Mouse (Mus musculus) left cerebral cortex, adult 9 months (tissue): ENCODE measurements around the gene Ano3.
"Not testable (repeated sequence)": the region's sequence is repeated elsewhere in the genome, so short reads cannot be mapped to it uniquely, and the experiment has no call there.

Experiments used
- DNase-seq, 2 experiments: peaks; one replicate each; pipeline ENCODE4 v3.0.0; 2022; ENCODE audit warnings: low spot score in 2 of 2

Ano3 gene

GRCm38 (mm10) chr2:110950823-110951222 is at the start of gene Ano3:
Gene Ano3, minus strand, starts transcription at chr2:110950923.
- DNase-seq = not testable (repeated sequence)

DNA sequence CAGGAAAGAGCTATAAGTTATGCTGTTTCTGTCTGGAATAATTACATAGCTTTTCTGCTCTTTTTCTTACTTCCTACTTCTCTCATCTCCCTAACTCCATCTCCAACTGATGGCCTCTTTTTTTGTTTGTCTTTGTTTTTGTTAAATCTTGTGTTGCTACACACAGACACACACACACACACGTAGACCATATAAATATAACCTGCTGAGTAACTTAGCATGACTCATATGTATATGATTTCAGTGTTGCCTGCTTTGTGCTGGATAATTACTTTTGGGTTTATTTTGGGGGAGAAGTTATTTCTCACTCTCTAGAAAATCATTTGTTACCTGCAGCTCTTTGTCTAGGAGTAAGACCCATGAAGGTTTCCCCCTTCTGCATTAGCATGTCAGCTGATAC is 39.3 kb upstream of the Ano3 start:
- DNase-seq = no peak

- no peak for DNase-seq
Observed at GRCm38 (mm10) chr2:110989539-110989938, 38.8 kb upstream of the Ano3 start.

GRCm38 (mm10) chr2:110985853-110986271 is 35.1 kb upstream of the Ano3 start:
- DNase-seq = peak in 1 of 2 experiments; percentile 20

GRCm38 (mm10) chr2:110981733-110982132 is 31.0 kb upstream of the Ano3 start:
- DNase-seq = no peak

DNA sequence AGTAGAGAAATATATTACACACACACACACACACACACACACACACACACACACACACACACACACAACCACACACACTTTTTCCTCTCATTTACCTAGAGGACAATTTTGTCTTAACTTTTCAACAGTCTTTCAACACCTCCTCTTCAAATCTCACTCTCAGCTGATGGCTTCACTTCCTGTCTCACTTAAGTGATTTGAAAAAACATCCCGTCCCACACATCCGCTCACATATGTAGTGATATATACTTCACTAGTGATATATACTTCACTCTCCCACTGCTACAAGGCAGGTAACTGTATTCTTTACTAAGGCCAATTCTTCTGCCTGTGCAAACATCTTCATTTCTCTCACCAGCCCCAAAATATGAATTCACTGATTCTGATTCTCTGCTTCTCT is 28.9 kb upstream of the Ano3 start:
- peak in 1 of 2 experiments; percentile 4 for DNase-seq

GRCm38 (mm10) chr2:110976871-110977270 is 26.1 kb upstream of the Ano3 start:
- peak; percentile 10 for DNase-seq

DNA sequence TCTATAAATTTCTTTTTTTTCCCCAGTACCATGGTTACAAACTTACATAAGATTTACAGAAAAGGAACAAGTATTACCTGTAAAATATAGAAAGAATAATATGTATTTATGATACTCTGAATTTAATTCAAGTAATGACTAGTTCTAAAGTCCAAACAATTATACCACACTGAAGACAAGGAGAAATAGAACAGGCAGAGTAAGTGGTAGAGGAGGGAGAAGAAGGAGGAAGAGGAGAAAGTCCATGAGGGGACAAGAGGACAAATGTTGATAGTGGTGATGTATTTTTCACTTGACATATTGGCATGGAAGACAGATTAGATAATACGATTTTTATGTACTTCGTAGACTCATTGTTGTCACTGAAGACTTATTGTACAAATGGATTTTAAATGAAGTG is 19.4 kb upstream of the Ano3 start:
- no peak for DNase-seq

DNA sequence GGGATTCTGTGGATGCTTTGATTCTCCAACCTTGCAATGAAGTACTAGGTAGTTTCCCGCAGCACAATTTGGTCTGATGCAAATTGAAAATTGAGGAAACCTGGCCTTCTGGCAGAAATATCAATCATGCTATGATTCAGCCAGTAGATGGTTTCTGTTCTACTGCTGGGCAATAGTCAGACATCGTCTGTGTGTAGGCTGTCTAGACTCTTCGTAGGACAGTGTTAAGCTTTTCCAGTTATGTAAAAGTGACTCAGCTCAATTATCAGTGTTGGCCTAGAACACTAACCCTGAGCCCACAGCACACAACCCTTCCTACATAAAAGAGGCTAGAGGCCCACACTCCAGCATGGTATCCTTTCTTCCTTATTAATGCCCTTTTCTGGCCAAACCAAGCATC is 14.7 kb upstream of the Ano3 start:
- no peak for DNase-seq

DNA sequence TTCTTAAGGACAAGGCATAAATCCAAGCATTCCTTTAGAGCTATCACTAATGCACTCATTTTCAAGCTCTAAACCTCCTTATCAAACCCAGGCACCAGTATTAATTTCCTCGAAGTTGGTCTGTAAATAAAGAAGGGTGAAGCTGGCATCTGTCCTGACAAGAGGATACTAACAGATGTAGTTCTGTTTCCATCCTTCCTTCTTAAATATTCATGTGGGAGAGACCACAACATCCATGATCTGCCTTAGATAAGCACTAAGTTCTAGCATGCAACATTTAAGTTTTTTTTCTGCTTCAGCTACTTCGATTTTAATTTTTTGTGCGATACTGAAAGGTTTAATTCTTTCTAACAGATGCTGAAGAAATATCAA is 305 bp downstream of the Ano3 start:
- DNase-seq = no peak

DNA sequence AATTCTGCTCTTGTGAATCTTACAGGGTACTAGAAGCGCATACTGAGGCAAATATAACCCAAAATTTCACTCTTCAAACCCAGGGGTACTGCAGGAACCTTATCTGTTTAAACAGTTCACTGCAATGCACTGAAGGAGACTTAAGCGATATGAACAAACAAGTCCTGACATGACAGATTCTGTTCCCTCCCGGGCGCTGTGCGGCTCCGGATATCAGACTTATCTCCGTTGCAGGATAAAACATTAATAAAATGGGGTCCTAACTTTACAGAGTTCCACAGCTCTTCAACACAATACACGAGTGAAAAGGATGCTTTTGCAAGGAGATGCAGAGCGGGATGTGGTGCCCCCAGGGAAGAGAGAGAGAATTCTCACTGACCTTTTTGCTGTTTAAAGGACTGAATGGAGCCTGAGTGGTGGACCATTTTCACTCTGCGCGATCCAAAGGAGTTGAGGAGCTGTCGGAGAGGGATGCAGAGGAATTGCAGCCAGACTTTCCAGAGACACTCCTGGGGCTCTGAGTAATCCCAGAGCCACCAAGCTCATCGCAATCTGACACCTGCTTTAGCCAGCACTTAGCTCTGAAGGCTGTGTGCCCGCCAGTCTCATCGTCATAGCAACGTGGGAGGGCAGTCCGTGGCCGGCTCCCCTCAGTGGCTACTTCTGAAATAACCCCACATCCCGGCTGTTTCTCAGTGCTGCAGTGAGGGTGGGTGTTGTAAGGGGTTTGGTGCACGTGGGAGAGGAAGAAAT is 868 bp downstream of the Ano3 start:
- DNase-seq = peak; percentile 36 to 78

DNA sequence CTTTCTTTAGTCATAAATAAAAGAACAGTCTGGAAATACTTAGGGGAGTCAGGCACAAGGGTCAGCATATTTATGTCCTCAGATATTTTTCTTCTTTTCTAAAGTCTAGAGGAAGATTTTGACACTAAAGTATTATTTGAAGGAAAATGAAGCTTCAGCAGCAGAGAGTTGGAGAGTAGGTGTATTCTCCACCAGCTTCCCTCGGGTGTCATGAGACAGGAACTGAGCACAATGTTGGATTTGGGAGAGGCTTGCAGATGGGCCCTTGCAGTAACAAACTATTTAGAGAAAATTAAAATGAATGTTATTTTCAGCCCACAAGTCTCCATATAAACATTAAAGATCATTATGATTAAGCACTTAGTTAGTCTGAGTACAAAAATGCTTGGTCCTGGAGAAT is 5.6 kb downstream of the Ano3 start:
- no peak for DNase-seq

GRCm38 (mm10) chr2:110935691-110936090 is 15.0 kb downstream of the Ano3 start:
- DNase-seq = no peak

DNA sequence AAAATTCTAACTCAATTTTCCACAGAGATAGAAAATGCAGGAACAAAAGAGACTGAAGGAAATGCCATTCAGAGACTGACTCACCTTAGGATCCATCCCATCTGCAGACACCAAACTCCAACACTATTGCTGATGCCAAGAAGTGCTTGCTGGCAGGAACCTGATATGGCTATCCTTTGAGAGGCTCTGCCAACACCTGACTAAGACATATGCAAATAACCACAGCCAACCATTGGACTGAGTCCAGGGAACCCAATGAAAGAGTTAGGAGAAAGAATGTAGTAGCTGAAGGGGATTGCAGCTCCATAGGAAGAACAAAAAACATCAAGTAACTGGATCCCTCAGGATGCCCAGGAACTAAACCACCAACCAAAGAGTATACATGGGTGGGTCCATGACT is 21.6 kb downstream of the Ano3 start:
- DNase-seq = peak in 1 of 2 experiments; percentile 70

GRCm38 (mm10) chr2:110909506-110909905 is 41.2 kb downstream of the Ano3 start:
- no peak for DNase-seq

GRCm38 (mm10) chr2:110906473-110906872 is 44.2 kb downstream of the Ano3 start:
- peak in 1 of 2 experiments; percentile 42 for DNase-seq

GRCm38 (mm10) chr2:110896477-110897270 is 54.0 kb downstream of the Ano3 start:
- no peak for DNase-seq

DNA sequence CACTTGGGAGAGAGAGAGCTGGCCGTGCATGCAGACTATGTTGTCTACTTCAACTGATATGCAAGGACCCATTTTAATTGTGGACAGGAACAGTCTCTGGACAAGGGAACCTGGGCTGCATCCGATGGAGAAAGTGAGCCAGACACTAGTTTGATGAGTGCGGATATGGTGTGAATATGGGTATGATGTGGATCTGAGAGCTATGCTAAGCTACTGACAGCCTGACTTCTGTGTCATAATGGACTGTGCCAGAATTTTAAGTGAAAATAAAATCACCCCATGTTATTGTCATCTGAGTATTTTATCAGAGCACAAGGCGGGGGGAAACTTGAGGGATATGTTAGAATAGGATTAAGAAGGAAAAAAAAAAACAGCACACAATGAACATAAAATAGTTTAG is 79.1 kb downstream of the Ano3 start:
- DNase-seq = no peak

- DNase-seq = no peak
Observed at GRCm38 (mm10) chr2:110865584-110865983, 85.1 kb downstream of the Ano3 start.

- no peak for DNase-seq
Observed at GRCm38 (mm10) chr2:110863376-110863775, 87.3 kb downstream of the Ano3 start.

DNA sequence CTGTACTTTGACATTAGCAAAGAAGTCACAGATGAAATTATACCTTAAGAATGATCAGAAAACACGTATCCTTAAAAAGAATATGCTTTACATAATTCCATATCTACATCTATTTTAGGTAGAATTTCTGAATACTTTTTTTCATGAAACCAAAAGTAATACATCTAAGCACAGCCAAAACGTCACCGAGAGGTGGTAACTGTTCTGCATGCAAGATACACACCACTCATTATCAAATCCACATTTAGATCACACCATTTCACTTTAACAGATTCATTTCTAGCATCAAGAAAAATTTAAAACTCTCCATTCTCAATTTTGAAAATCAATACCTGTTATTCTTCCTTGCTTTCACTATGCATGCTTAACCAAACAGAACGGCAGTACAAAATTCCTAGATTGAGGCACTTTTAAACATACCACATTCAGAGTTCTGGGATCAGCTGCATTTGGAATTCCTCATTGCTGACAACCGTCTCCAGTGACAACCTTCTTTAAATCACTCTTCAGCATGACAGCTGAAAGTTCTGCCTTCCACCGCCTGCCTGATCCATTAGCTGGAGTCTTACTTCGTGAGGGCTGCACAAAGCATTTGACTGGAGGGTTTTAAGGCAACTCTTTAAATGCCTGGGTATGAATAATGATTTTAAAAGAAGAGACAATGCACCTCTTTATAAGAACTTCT is 111.0 kb downstream of the Ano3 start:
- no peak for DNase-seq

DNA sequence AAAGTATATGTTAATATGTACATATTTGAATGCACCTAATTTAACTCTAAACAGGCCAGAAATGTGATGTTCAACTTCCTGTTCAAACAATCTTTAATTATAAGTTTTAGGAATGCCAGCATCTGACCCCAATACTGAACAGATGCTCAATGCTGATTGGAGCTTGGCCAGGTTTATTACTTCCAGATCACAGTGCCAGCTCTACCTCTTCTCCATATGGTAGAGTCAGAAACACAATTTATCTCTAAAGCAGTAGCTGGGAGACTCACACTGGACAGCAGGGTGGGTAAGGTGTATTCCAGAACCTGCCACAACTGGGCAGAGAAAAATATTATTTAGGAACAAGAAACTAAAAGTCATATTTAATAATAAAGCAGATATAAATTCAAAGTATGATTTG is 134.5 kb downstream of the Ano3 start:
- no peak for DNase-seq

- no peak for DNase-seq
Observed at GRCm38 (mm10) chr2:110814964-110815363, 135.8 kb downstream of the Ano3 start.
